Comparison of ENCODE assay signal across 14 mouse cellular contexts in genomic region chr10:42221136-42221891, GRCm38 (mm10). TPM values are rescaled to one million over a fixed set of nuclear protein-coding genes. Genes with fewer than 3 reads are reported as not detected.
DNase-seq lines count a peak whose midpoint lies in the region; ATAC-seq and TF ChIP-seq lines count a peak whose summit lies in the region.
"Had no signal": no experiment of that assay in that cellular context is flagged by ENCODE, and none has a peak within 500 bp of the region (broad histone marks: within the 10 kb centered on the region; RNA-seq: fewer than 3 reads in every experiment).

No protein-coding gene starts in this region.

- H3K9ac ChIP-seq in liver, embryonic 12.5 days: peak overlapping the region; percentile 17; the same call in 1 of the 2 replicates
- no peak overlapping the region for H3K9ac ChIP-seq in liver, postnatal 0 days (replicated peaks)
- no peak overlapping the region for H3K9ac ChIP-seq in forebrain, embryonic 14.5 days (ENCODE audit: low read length)

- H3K4me1 ChIP-seq in liver, embryonic 12.5 days: peaks cover 94% of the 10 kb centered on the region
- H3K4me1 ChIP-seq in liver, postnatal 0 days (ENCODE audit: insufficient read depth): peaks cover 54% of the 10 kb centered on the region
- peaks cover 11% of the 10 kb centered on the region for H3K4me1 ChIP-seq in forebrain, embryonic 14.5 days (ENCODE audit: control insufficient read depth, insufficient read depth, low read length)
- H3K4me1 ChIP-seq in kidney, adult 2 months (ENCODE audit: control insufficient read depth, insufficient read depth, low read length): peaks cover 17% of the 10 kb centered on the region

- H3K27ac ChIP-seq in liver, embryonic 12.5 days: peak overlapping the region; percentile 10; the same call in 1 of the 2 replicates
- no peak overlapping the region for H3K27ac ChIP-seq in liver, postnatal 0 days (ENCODE audit: low read depth)
- no peak overlapping the region for H3K27ac ChIP-seq in forebrain, embryonic 14.5 days (ENCODE audit: low read depth, low read length)
- no peak overlapping the region for H3K27ac ChIP-seq in kidney, adult 2 months (ENCODE audit: insufficient read depth, low read depth, low read length)
- H3K27ac ChIP-seq: kidney, postnatal 0 days; macrophage had no signal

- WGBS in liver, embryonic 12.5 days (ENCODE audit: insufficient replicate concordance): 86% methylated on average over 19 of the region's 19 CpGs
- WGBS in liver, postnatal 0 days (ENCODE audit: insufficient replicate concordance): 80% methylated on average over 19 of the region's 19 CpGs
- WGBS in forebrain, embryonic 14.5 days: 47% methylated on average over 19 of the region's 19 CpGs
- WGBS in kidney, adult 2 months: 77% methylated on average over 19 of the region's 19 CpGs

- no peaks in the 10 kb centered on the region for H3K27me3 ChIP-seq in liver, embryonic 12.5 days (replicated peaks)
- no peaks in the 10 kb centered on the region for H3K27me3 ChIP-seq in liver, postnatal 0 days (ENCODE audit: insufficient read depth, low read length)
- H3K27me3 ChIP-seq in forebrain, embryonic 14.5 days (replicated peaks; ENCODE audit: control insufficient read depth, insufficient read depth, low read length): no peaks in the 10 kb centered on the region
- no peaks in the 10 kb centered on the region for H3K27me3 ChIP-seq in kidney, adult 2 months (replicated peaks; ENCODE audit: control insufficient read depth, insufficient read depth, low read length)

- peak; percentile 44 for DNase-seq in adrenal gland, postnatal 14 days
- DNase-seq in adrenal gland, adult 8-10 months: no peak
- DNase-seq in liver, postnatal 0 days: no peak
- DNase-seq in ZHBTc4 (ENCODE audit: low read depth, low spot score): peak; percentile 30
- DNase-seq in forebrain, embryonic 14.5 days (ENCODE audit: low spot score): peak; percentile 62
- no peak for DNase-seq in kidney, adult 2 months
- no peak for DNase-seq in spleen, postnatal 36 days (ENCODE audit: low spot score in 2 of 2)
- DNase-seq: cerebellum, adult 9-11 months; heart, postnatal 10 days; layer of hippocampus, adult 9-11 months had no signal

- H3K9me3 ChIP-seq in liver, embryonic 12.5 days (replicated peaks): no peaks in the 10 kb centered on the region
- no peaks in the 10 kb centered on the region for H3K9me3 ChIP-seq in liver, postnatal 0 days (ENCODE audit: low read length)
- no peaks in the 10 kb centered on the region for H3K9me3 ChIP-seq in forebrain, embryonic 14.5 days (replicated peaks; ENCODE audit: control insufficient read depth, low read length)

- H3K4me2 ChIP-seq in liver, embryonic 12.5 days: no peak overlapping the region
- no peak overlapping the region for H3K4me2 ChIP-seq in liver, postnatal 0 days (ENCODE audit: low read depth, low read length)
- peak overlapping the region; percentile 10; the same call in 1 of the 2 replicates for H3K4me2 ChIP-seq in forebrain, embryonic 14.5 days (ENCODE audit: low read length)

- TF ChIP-seq CTCF in liver, postnatal 0 days (IDR thresholded peaks at IDR 0.05; ENCODE audit: low read depth): no peak
- no peak for TF ChIP-seq CTCF in kidney, adult 2 months (conservative IDR thresholded peaks at IDR 0.05; ENCODE audit: insufficient read depth, insufficient read length, low read depth, low read length)

- peaks cover 82% of the 10 kb centered on the region for H3K36me3 ChIP-seq in liver, embryonic 12.5 days
- peaks cover 7% of the 10 kb centered on the region for H3K36me3 ChIP-seq in liver, postnatal 0 days (replicated peaks; ENCODE audit: insufficient read depth, low read length)
- no peaks in the 10 kb centered on the region for H3K36me3 ChIP-seq in forebrain, embryonic 14.5 days (ENCODE audit: control insufficient read depth, insufficient read depth, low read length)
- H3K36me3 ChIP-seq in kidney, adult 2 months (ENCODE audit: control insufficient read depth, insufficient read depth, low read length): no peaks in the 10 kb centered on the region

- no peak for ATAC-seq in liver, embryonic 12.5 days
- ATAC-seq in liver, postnatal 0 days: no peak
- ATAC-seq in forebrain, embryonic 14.5 days: peak; percentile 62
- ATAC-seq: inflammation-experienced regulatory T-cells, adult 6 months had no signal

- no peak for TF ChIP-seq POLR2A in kidney, adult 2 months (IDR thresholded peaks at IDR 0.05; ENCODE audit: low read depth, low read length)

- H3K4me3 ChIP-seq in liver, embryonic 12.5 days: no peak overlapping the region
- H3K4me3 ChIP-seq in liver, postnatal 0 days (ENCODE audit: low read depth, low read length): no peak overlapping the region
- H3K4me3 ChIP-seq in forebrain, embryonic 14.5 days (ENCODE audit: low read depth, low read length): no peak overlapping the region
- no peak overlapping the region for H3K4me3 ChIP-seq in kidney, adult 2 months (ENCODE audit: insufficient read depth, low read depth, low read length)

- no peak for TF ChIP-seq EP300 in liver, postnatal 0 days (IDR thresholded peaks at IDR 0.05; ENCODE audit: low read depth)

RNA-seq across cellular contexts. Expression of gene Foxo3, which starts 55.2 kb away (rescaled TPM):
- 49.0 and 55.7 TPM in 2 replicates for total RNA-seq in adrenal gland, postnatal 14 days (2021)
- 10 to 100 TPM; 57.7 to 70.0 (median 65.4) TPM for total RNA-seq in adrenal gland, adult 8-10 months (2022)
- polyA plus RNA-seq in liver, embryonic 12.5 days (2016; fragmentation: Nextera tagmentation; extraction: Ambion mirVana): 16.9 and 17.9 TPM in 2 replicates
- 8.4 and 9.4 TPM in 2 replicates for polyA plus RNA-seq in liver, postnatal 0 days (2015; fragmentation: Nextera tagmentation; extraction: Ambion mirVana)
- polyA plus RNA-seq in forebrain, embryonic 14.5 days (2014; fragmentation: Nextera tagmentation; extraction: Ambion mirVana): 5.4 and 5.6 TPM in 2 replicates
- polyA plus RNA-seq in kidney, adult 2 months (2012; rRNA removed): 29.2 and 35.5 TPM in 2 replicates

Comparison
In these comparisons a context has a peak if more than half of its experiments do, and no peak if none do; other contexts are left out.
1. DNase-seq: peak in adrenal gland, postnatal 14 days (single experiment), ZHBTc4 (single experiment) and forebrain, embryonic 14.5 days (single experiment); none in adrenal gland, adult 8-10 months (single experiment), liver, postnatal 0 days (single experiment), kidney, adult 2 months (single experiment) and spleen, postnatal 36 days (0 of 2).